Mouse (Mus musculus) olfactory bulb, adult 2 months (tissue): ENCODE data around the gene Ttll5.

ENCODE experiments used
- CTCF ChIP-seq: fragments of 200-500 bp; IDR thresholded peaks from 2 replicates; pipeline ENCODE4 v1.5.1; 2012; ENCODE audit warnings: low read depth, mild to moderate bottlenecking, low read length, moderate library complexity; ENCODE audit not compliant: insufficient read depth
- POLR2A ChIP-seq: fragments of 200-500 bp; IDR thresholded peaks from 2 replicates; pipeline ENCODE4 v1.6.1; 2012; ENCODE audit warnings: mild to moderate bottlenecking, low read depth, low read length, moderate library complexity; ENCODE audit not compliant: insufficient read depth

DNA sequence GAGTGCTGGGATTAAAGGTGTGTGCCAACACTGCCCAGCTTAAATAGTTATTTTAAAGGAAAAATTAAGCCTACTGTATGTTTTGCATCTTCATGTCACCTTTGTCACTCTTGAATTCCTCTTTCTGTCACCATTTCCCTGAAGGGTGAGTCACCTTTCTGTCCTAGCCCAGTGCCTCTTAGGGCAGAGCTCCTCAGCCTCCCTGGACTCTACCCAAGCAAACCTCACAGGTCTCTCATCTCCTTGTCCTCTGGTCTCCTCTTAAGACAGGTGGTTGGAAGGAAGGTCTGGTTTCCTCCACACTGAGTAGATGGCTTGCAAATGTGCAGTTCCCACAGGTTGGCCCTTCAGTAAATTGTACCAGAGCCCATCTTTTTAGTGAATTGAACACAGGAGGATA is 143.4 kb downstream of the Ttll5 start:
- TF ChIP-seq CTCF, result no peak
- TF ChIP-seq POLR2A, result no peak
